Mouse (Mus musculus) hindbrain, embryonic 13.5 days (tissue): ENCODE measurements at regions not wholly inside any gene's neighbourhood (a gene's known extent, or its start where the extent isn't known, plus 50 kb on each side); places are given as distances from the start of the nearest gene placed in this dataset.
A peak's percentile ranks its signal among the peaks of the same experiment; 100 is the strongest.

Source experiments
- ATAC-seq: fragments of 200-750 bp; cut with Nextera tagmentation; 2 replicates; pipeline ENCODE4 v1.8.0; 2017; ENCODE audit warnings: moderate TSS enrichment; ENCODE audit not compliant: low FRiP score
- H3K27ac ChIP-seq: fragments of 300-500 bp; sonication (generic); 2 replicates; pipeline ENCODE4 v1.5.1; 2015; ENCODE audit warnings: inconsistent platforms, mild to moderate bottlenecking, moderate library complexity
- H3K27me3 ChIP-seq: fragments of 300-500 bp; sonication (generic); 2 replicates; pipeline ENCODE4 v1.6.1; 2015; ENCODE audit warnings: mild to moderate bottlenecking, inconsistent platforms
- H3K36me3 ChIP-seq: fragments of 300-500 bp; sonication (generic); 2 replicates; pipeline ENCODE4 v1.6.1; 2015; ENCODE audit warnings: mild to moderate bottlenecking, inconsistent platforms
- H3K4me1 ChIP-seq: fragments of 300-500 bp; sonication (generic); replicated peaks from 2 replicates; pipeline ENCODE4 v1.6.1; 2015; ENCODE audit warnings: inconsistent platforms
- H3K4me2 ChIP-seq: fragments of 300-500 bp; sonication (generic); 2 replicates; pipeline ENCODE4 v1.6.1; 2015; ENCODE audit warnings: inconsistent platforms, mild to moderate bottlenecking, moderate library complexity
- H3K4me3 ChIP-seq: fragments of 300-500 bp; sonication (generic); 2 replicates; pipeline ENCODE4 v1.5.1; 2015; ENCODE audit warnings: mild to moderate bottlenecking, inconsistent platforms
- H3K9ac ChIP-seq: fragments of 300-500 bp; sonication (generic); 2 replicates; pipeline ENCODE4 v1.6.1; 2015; ENCODE audit warnings: mild to moderate bottlenecking, inconsistent platforms
- H3K9me3 ChIP-seq: fragments of 300-500 bp; sonication (generic); 2 replicates; pipeline ENCODE4 v1.6.1; 2016; ENCODE audit warnings: inconsistent platforms
- WGBS: fragments of 180-500 bp; shearing (Covaris S2); methylation state at CpG from one replicate; pipeline ENCODE4 v1.1.7; 2015; 5-methylcytosine and 5-hydroxymethylcytosine counted together

- H3K4me3 ChIP-seq = no peak overlapping the region
- no peaks in the 10 kb centered on the region for H3K27me3 ChIP-seq
- H3K4me1 ChIP-seq = no peaks in the 10 kb centered on the region
- no peak for ATAC-seq
- H3K9me3 ChIP-seq = no peaks in the 10 kb centered on the region
- 79% methylated on average over 6 of the region's 6 CpGs for WGBS
- H3K27ac ChIP-seq = no peak overlapping the region
- no peak overlapping the region for H3K4me2 ChIP-seq
- no peak overlapping the region for H3K9ac ChIP-seq
- H3K36me3 ChIP-seq = no peaks in the 10 kb centered on the region
Measured at GRCm38 (mm10) chr5:46488140-46488942, 630.9 kb upstream of the Lcorl start.

DNA sequence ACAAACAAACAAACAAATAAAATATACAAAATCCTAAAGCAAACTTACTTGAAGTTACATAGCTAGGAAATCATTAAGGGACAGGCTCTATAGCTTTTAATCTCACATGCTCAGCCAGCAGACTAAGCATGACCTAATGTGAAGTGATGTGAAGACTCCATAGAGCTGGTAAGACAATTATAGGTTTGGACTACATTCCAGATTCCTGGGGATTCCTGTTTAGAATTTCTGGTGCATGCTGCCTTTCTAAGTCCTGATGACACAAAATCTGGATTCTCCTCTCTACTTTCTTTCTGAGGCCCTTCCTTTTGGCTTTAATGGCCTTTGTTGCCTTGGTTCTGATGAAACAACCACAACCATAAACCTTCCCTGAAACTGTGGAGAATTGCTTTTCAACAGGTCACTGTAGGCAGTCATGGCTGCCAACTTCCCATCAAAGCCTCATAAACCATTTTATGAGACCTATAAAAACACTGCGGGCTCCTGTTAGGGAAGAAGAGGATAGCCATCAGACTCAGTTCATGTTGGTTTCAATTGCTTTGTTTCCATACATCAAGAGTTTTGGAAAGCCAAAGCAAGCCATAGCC, 629.4 kb upstream of the Lcorl start:
- H3K9me3 ChIP-seq = no peaks in the 10 kb centered on the region
- H3K36me3 ChIP-seq = no peaks in the 10 kb centered on the region
- WGBS = 71% methylated on average over 1 of the region's 1 CpGs
- no peak overlapping the region for H3K9ac ChIP-seq
- H3K27me3 ChIP-seq = no peaks in the 10 kb centered on the region
- no peaks in the 10 kb centered on the region for H3K4me1 ChIP-seq
- no peak overlapping the region for H3K4me2 ChIP-seq
- H3K27ac ChIP-seq = no peak overlapping the region
- ATAC-seq = no peak
- H3K4me3 ChIP-seq = no peak overlapping the region

- Histone ChIP-seq H3K9ac (no peak overlapping the region), H3K27me3 (no peaks in the 10 kb centered on the region), H3K4me3 (no peak overlapping the region), H3K4me2 (no peak overlapping the region), H3K36me3 (no peaks in the 10 kb centered on the region), H3K27ac (no peak overlapping the region), H3K9me3 (no peaks in the 10 kb centered on the region), H3K4me1 (no peaks in the 10 kb centered on the region)
- ATAC-seq = no peak
- 96% methylated on average over 3 of the region's 3 CpGs for WGBS
Measured at GRCm38 (mm10) chr5:46456356-46456755, 598.9 kb upstream of the Lcorl start.

DNA sequence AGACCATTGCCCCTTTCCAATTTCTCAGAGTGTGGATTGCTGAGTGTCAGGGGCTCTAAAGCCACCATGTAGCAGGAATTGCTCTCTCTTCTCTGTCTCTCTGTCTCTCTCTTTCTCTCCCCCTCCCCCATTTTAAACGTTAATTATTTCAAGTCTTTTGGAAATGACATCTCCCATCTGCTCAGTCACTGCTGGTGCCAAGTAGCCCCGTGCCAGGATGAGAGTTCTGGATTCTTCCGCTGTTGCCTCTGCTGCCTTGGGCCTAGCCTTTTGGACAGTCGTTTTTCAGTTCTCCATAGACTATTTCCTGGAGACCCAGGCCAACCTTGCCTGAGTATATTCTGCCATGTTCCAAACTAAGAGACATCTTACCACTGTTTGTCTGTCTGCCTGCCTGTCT, 590.9 kb upstream of the Lcorl start:
- no peak for ATAC-seq
- no peak overlapping the region for H3K4me3 ChIP-seq
- H3K4me2 ChIP-seq = no peak overlapping the region
- peaks cover 16% of the 10 kb centered on the region for H3K4me1 ChIP-seq
- no peak overlapping the region for H3K27ac ChIP-seq
- no peaks in the 10 kb centered on the region for H3K36me3 ChIP-seq
- no peaks in the 10 kb centered on the region for H3K9me3 ChIP-seq
- H3K27me3 ChIP-seq = no peaks in the 10 kb centered on the region
- no peak overlapping the region for H3K9ac ChIP-seq
- 61% methylated on average over 4 of the region's 4 CpGs for WGBS

DNA sequence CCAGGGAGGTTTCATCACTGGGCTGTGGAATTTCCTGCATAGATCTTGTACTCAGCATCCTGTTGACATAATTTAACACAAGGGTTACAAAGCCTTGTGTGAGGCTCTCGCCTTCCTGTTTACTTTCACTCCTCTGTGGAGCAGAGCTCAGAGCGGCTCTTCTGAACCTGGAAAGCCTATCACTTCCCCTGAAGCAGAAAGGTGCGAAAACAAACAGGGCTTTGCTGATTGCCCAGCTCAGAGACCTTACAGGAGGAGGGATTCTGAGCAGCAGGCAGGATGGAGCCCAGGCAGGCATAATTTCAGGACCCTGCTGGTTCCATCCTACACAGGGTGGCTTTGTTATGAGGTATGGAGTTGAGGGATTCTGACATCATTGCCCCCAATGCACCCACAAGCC, 588.4 kb upstream of the Lcorl start:
- Histone ChIP-seq H3K9ac (no peak overlapping the region), H3K4me3 (no peak overlapping the region), H3K9me3 (no peaks in the 10 kb centered on the region), H3K27ac (no peak overlapping the region), H3K4me2 (no peak overlapping the region), H3K36me3 (no peaks in the 10 kb centered on the region), H3K4me1 (peaks cover 19% of the 10 kb centered on the region), H3K27me3 (no peaks in the 10 kb centered on the region)
- WGBS = 45% methylated on average over 3 of the region's 3 CpGs
- no peak for ATAC-seq

- peak; percentile 34; the same call in 1 of the 2 replicates for ATAC-seq
- Histone ChIP-seq H3K36me3 (no peaks in the 10 kb centered on the region), H3K4me2 (0 out of 2 replicates have a peak overlapping the region, but pooled peaks have one; percentile 21), H3K27me3 (no peaks in the 10 kb centered on the region), H3K9ac (no peak overlapping the region), H3K4me1 (peaks cover 19% of the 10 kb centered on the region), H3K4me3 (no peak overlapping the region), H3K9me3 (no peaks in the 10 kb centered on the region), H3K27ac (no peak overlapping the region)
- 12% methylated on average over 7 of the region's 7 CpGs for WGBS
Measured at GRCm38 (mm10) chr5:46445122-46445521, 587.7 kb upstream of the Lcorl start.

- Histone ChIP-seq H3K9me3 (no peaks in the 10 kb centered on the region), H3K27me3 (no peaks in the 10 kb centered on the region), H3K27ac (no peak overlapping the region), H3K4me3 (no peak overlapping the region), H3K4me1 (peaks cover 19% of the 10 kb centered on the region), H3K9ac (no peak overlapping the region), H3K36me3 (no peaks in the 10 kb centered on the region), H3K4me2 (peak overlapping the region; percentile 8; the same call in 1 of the 2 replicates)
- no peak for ATAC-seq
- 15% methylated on average over 12 of the region's 12 CpGs for WGBS
Measured at GRCm38 (mm10) chr5:46443805-46444340, 586.5 kb upstream of the Lcorl start.

DNA sequence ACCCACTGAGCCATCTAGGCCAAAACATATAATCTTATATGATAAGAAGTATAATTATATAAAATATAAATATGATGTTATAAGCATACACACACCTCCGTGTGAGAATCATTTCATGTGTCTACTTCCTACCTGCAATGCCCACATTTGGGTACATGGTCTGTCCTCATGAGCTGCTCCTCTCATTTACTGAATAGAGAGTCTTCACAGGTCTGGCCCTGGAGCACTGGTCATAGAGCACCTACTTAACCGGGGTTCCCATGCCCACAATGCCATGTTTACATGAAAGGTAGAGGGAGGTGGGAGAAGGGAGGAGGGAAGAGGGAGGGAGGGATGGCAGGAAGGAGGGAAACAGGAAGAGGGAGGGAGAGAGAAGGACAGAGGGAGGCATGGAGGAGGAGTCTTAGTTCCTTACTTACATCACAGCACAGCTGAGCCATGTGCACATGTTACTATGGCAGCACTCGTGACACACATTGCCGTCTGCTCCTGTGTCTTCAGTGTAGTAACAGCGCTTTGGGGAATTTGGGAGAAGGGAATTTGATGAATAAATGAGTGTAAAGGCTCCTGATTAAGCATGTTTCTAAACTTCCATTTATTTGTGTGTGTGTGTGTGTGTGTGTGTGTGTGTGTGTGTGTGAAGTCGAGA, 585.3 kb upstream of the Lcorl start:
- WGBS = 67% methylated on average over 6 of the region's 6 CpGs
- H3K36me3 ChIP-seq = no peaks in the 10 kb centered on the region
- ATAC-seq = peak; percentile 62
- H3K27ac ChIP-seq = no peak overlapping the region
- no peaks in the 10 kb centered on the region for H3K27me3 ChIP-seq
- H3K4me3 ChIP-seq = no peak overlapping the region
- peaks cover 16% of the 10 kb centered on the region for H3K4me1 ChIP-seq
- H3K9ac ChIP-seq = no peak overlapping the region
- H3K4me2 ChIP-seq = no peak overlapping the region
- H3K9me3 ChIP-seq = no peaks in the 10 kb centered on the region

GRCm38 (mm10) chr5:46441716-46442115, 584.3 kb upstream of the Lcorl start:
- no peaks in the 10 kb centered on the region for H3K27me3 ChIP-seq
- no peak for ATAC-seq
- no peak overlapping the region for H3K27ac ChIP-seq

GRCm38 (mm10) chr5:46431644-46432367, 574.4 kb upstream of the Lcorl start:
- WGBS = 36% methylated on average over 3 of the region's 3 CpGs
- H3K36me3 ChIP-seq = no peaks in the 10 kb centered on the region
- no peak overlapping the region for H3K4me2 ChIP-seq
- no peak overlapping the region for H3K4me3 ChIP-seq
- ATAC-seq = no peak
- H3K9me3 ChIP-seq = no peaks in the 10 kb centered on the region
- no peaks in the 10 kb centered on the region for H3K4me1 ChIP-seq
- no peak overlapping the region for H3K9ac ChIP-seq
- no peaks in the 10 kb centered on the region for H3K27me3 ChIP-seq
- peak overlapping the region; percentile 26; the same call in 1 of the 2 replicates for H3K27ac ChIP-seq

More at GRCm38 (mm10) chr5:46441716-46442115, 584.3 kb upstream of the Lcorl start:
- no peak overlapping the region for H3K9ac ChIP-seq
- no peak overlapping the region for H3K4me3 ChIP-seq
- no peaks in the 10 kb centered on the region for H3K36me3 ChIP-seq
- peaks cover 16% of the 10 kb centered on the region for H3K4me1 ChIP-seq
- H3K9me3 ChIP-seq = no peaks in the 10 kb centered on the region
- H3K4me2 ChIP-seq = no peak overlapping the region

- Histone ChIP-seq H3K4me2 (no peak overlapping the region), H3K4me3 (no peak overlapping the region), H3K4me1 (no peaks in the 10 kb centered on the region), H3K9me3 (no peaks in the 10 kb centered on the region), H3K27ac (no peak overlapping the region), H3K27me3 (no peaks in the 10 kb centered on the region), H3K9ac (no peak overlapping the region), H3K36me3 (no peaks in the 10 kb centered on the region)
- 37% methylated on average over 3 of the region's 3 CpGs for WGBS
- ATAC-seq = no peak; the same call in 1 of the 2 replicates
Measured at GRCm38 (mm10) chr5:46422738-46423137, 565.3 kb upstream of the Lcorl start.

DNA sequence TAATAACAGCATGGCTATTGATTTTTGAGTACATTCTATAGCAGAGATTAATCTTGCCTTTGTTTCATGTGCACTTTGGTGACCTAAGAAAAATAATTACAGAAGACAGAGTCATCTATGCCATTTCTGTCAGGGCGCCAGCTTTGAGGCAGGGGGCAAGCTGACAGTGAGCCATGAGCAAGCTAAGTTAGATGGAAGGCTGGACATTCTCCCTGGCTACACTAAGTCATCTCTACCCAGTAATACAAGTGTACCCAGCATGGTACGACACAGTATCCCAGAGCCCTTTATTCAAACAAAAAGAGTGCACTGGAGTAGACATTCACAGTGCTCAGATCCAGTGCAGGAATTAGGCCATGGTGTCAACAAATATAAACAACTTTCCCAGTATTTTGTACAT, 549.6 kb upstream of the Lcorl start:
- Histone ChIP-seq H3K27me3 (no peaks in the 10 kb centered on the region), H3K4me2 (no peak overlapping the region), H3K9me3 (no peaks in the 10 kb centered on the region), H3K4me1 (0 out of 2 replicates have a peak, but pooled peaks cover 3% of the 10 kb centered on the region), H3K9ac (no peak overlapping the region), H3K4me3 (no peak overlapping the region), H3K27ac (no peak overlapping the region), H3K36me3 (no peaks in the 10 kb centered on the region)
- 0 out of 2 replicates have a peak, but pooled peaks have one; percentile 52 for ATAC-seq
- 52% methylated on average over 2 of the region's 2 CpGs for WGBS
